Mouse (Mus musculus): Measurements from ENCODE around the gene AC161166.1.

GRCm38 (mm10) chr7:24472937-24473336, 39.3 kb downstream of the AC161166.1 start:
- TF ChIP-seq CTCF (IDR thresholded peaks at IDR 0.05; ENCODE audit: control insufficient read depth, insufficient read depth, low read length) (peak; percentile 81), POLR2A (IDR thresholded peaks at IDR 0.05; ENCODE audit: borderline replicate concordance, control insufficient read depth, low read depth, low read length) (no peak)

Data from bone marrow, adult 2 months (tissue).